Mouse (Mus musculus): Measurements from ENCODE around the gene Mrpl57.

- TF ChIP-seq CTCF (IDR thresholded peaks at IDR 0.05; ENCODE audit: low read depth) (no peak), EP300 (IDR thresholded peaks at IDR 0.05; ENCODE audit: low read depth) (no peak)
These were observed 36.0 kb downstream of the Mrpl57 start for GRCm38 (mm10) chr14:57861987-57862412.
